Mouse (Mus musculus) limb, embryonic 11.5 days (tissue): ENCODE measurements around the gene Upk3bl. TPM values are rescaled to one million over a fixed set of nuclear protein-coding genes. Genes with fewer than 3 reads are reported as not detected.
A peak's percentile ranks its signal among the peaks of the same experiment; 100 is the strongest.

ENCODE experiments used
- ATAC-seq: fragments of 200-750 bp; cut with Nextera tagmentation; 2 replicates; pipeline ENCODE4 v1.8.0; 2017; ENCODE audit warnings: low read depth; ENCODE audit not compliant: insufficient number of reproducible peaks, low FRiP score, low TSS enrichment
- DNase-seq: peaks from one replicate; pipeline ENCODE4 v3.0.0-alpha.2; 2015; ENCODE audit warnings: low spot score
- H3K27ac ChIP-seq: fragments of 300-500 bp; sonication (generic); replicated peaks from 2 replicates; pipeline ENCODE4 v1.5.1; 2014; ENCODE audit warnings: low read depth, mild to moderate bottlenecking, low read length
- H3K27me3 ChIP-seq: fragments of 300-500 bp; sonication (generic); 2 replicates; pipeline ENCODE4 v1.6.1; 2014; ENCODE audit warnings: mild to moderate bottlenecking, low read length, mixed read lengths; ENCODE audit not compliant: control insufficient read depth, insufficient read depth
- H3K36me3 ChIP-seq: fragments of 300-500 bp; sonication (generic); 2 replicates; pipeline ENCODE4 v1.6.1; 2014; ENCODE audit warnings: mild to moderate bottlenecking, low read length, moderate library complexity, mixed read lengths; ENCODE audit not compliant: control insufficient read depth, insufficient read depth
- H3K4me1 ChIP-seq: fragments of 300-500 bp; sonication (generic); 2 replicates; pipeline ENCODE4 v1.6.1; 2014; ENCODE audit warnings: low read length, mixed read lengths; ENCODE audit not compliant: control insufficient read depth, insufficient read depth
- H3K4me2 ChIP-seq: fragments of 300-500 bp; sonication (generic); 2 replicates; pipeline ENCODE4 v1.6.1; 2014; ENCODE audit warnings: low read depth, mild to moderate bottlenecking, moderate library complexity; ENCODE audit not compliant: severe bottlenecking
- H3K4me3 ChIP-seq: fragments of 300-500 bp; sonication (generic); 2 replicates; pipeline ENCODE4 v1.5.1; 2014; ENCODE audit warnings: low read depth, low read length
- H3K9ac ChIP-seq: fragments of 300-500 bp; sonication (generic); 2 replicates; pipeline ENCODE4 v1.6.1; 2014; ENCODE audit warnings: mild to moderate bottlenecking, low read length
- H3K9me3 ChIP-seq: fragments of 300-500 bp; sonication (generic); 2 replicates; pipeline ENCODE4 v1.6.1; 2016; ENCODE audit warnings: low read length; ENCODE audit not compliant: control insufficient read depth
- WGBS: fragments of 180-500 bp; shearing (Covaris S2); extraction: QIAGEN DNeasy Blood & Tissue Kit; methylation state at CpG from one replicate; pipeline ENCODE4 v1.1.7; 2014; 5-methylcytosine and 5-hydroxymethylcytosine counted together
- polyA plus RNA-seq: library from polyadenylated mRNA; unstranded; fragments of >200 nt; fragmentation: Nextera tagmentation; extraction: Ambion mirVana; gene quantifications from 2 replicates; pipeline ENCODE4 v1.2.1, GENCODE M21; 2014

The Upk3bl gene
- polyA plus RNA-seq, 1 experiment from 2014 or later, result 4.0 TPM

- no peak overlapping the region for H3K4me3 ChIP-seq
Observed at GRCm38 (mm10) chr5:136073526-136073925, 19.2 kb downstream of the Upk3bl start.

DNA sequence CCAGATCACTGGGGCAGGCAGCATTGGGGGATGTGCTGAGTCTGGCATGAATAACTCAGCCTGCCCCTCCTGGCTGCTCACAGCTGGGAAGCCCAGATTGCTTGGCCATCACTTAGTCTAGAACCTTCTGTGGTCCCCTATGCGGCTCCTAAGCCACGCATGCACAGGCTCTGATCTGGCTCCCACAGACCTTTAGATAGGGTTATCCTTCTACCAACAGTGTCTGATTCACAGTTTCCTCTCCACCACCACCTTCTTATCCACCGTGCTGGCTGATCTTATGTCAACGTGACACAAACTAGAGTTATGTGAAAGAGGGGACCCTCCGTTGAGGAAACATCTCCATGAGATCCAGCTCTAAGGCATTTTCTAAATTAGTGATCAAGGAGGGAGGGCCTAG lies 20.8 kb downstream of the Upk3bl start:
- no peak for ATAC-seq

More at GRCm38 (mm10) chr5:136073526-136073925, 19.2 kb downstream of the Upk3bl start:
- Histone ChIP-seq H3K27ac (no peak overlapping the region), H3K9me3 (no peaks in the 10 kb centered on the region), H3K36me3 (no peaks in the 10 kb centered on the region), H3K4me2 (no peak overlapping the region), H3K4me1 (no peaks in the 10 kb centered on the region), H3K27me3 (no peaks in the 10 kb centered on the region), H3K9ac (no peak overlapping the region)
- DNase-seq (no peak), ATAC-seq (no peak)
- WGBS, result 69% methylated on average over 11 of the region's 11 CpGs

DNA sequence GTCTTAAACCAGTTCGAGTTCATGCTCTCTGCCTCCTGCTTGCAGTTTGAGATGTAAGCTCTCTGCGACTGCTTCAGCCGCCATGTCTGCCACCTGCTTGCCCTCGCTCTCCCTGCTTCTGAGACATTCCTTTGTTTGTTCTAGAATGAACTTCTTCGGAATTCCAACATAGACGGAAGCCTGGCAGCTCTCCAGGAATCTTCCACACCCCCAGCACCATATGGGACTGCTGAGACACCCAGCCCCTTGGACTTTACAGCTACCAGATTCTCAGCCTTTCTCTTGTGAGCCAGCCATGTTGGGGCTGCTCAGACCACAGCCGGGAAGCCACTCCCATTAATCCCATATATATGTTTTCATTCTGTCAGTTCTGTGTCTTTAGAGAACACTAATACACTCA lies 22.0 kb downstream of the Upk3bl start:
- no peaks in the 10 kb centered on the region for H3K36me3 ChIP-seq
- DNase-seq (no peak), ATAC-seq (no peak)
- H3K9me3 ChIP-seq, result no peaks in the 10 kb centered on the region
- no peaks in the 10 kb centered on the region for H3K4me1 ChIP-seq
- H3K27me3 ChIP-seq, result no peaks in the 10 kb centered on the region
- H3K4me3 ChIP-seq, result no peak overlapping the region
- WGBS, result 71% methylated on average over 7 of the region's 7 CpGs
- H3K4me2 ChIP-seq, result no peak overlapping the region
- H3K27ac ChIP-seq, result no peak overlapping the region
- no peak overlapping the region for H3K9ac ChIP-seq

More for the DNA sequence above, 20.8 kb downstream of the Upk3bl start:
- Histone ChIP-seq H3K9me3 (no peaks in the 10 kb centered on the region), H3K27me3 (no peaks in the 10 kb centered on the region), H3K36me3 (no peaks in the 10 kb centered on the region), H3K27ac (no peak overlapping the region), H3K4me2 (no peak overlapping the region), H3K9ac (no peak overlapping the region), H3K4me1 (no peaks in the 10 kb centered on the region), H3K4me3 (no peak overlapping the region)
- DNase-seq, result no peak
- WGBS, result 93% methylated on average over 5 of the region's 5 CpGs

GRCm38 (mm10) chr5:136077001-136077550 lies 22.8 kb downstream of the Upk3bl start:
- H3K27ac ChIP-seq, result no peak overlapping the region
- no peak for ATAC-seq
- no peak overlapping the region for H3K4me3 ChIP-seq
- H3K4me1 ChIP-seq, result no peaks in the 10 kb centered on the region
- H3K9ac ChIP-seq, result no peak overlapping the region
- H3K36me3 ChIP-seq, result no peaks in the 10 kb centered on the region
- no peaks in the 10 kb centered on the region for H3K27me3 ChIP-seq
- no peaks in the 10 kb centered on the region for H3K9me3 ChIP-seq
- DNase-seq, result no peak
- H3K4me2 ChIP-seq, result no peak overlapping the region
- WGBS, result 91% methylated on average over 9 of the region's 9 CpGs

GRCm38 (mm10) chr5:136078136-136078535 lies 23.8 kb downstream of the Upk3bl start:
- no peak overlapping the region for H3K27ac ChIP-seq
- no peak overlapping the region for H3K4me3 ChIP-seq
- no peaks in the 10 kb centered on the region for H3K27me3 ChIP-seq
- H3K36me3 ChIP-seq, result no peaks in the 10 kb centered on the region
- H3K4me1 ChIP-seq, result no peaks in the 10 kb centered on the region
- no peak overlapping the region for H3K4me2 ChIP-seq
- ATAC-seq (no peak), DNase-seq (no peak)
- H3K9me3 ChIP-seq, result no peaks in the 10 kb centered on the region
- H3K9ac ChIP-seq, result no peak overlapping the region
- WGBS, result 87% methylated on average over 5 of the region's 5 CpGs

- ATAC-seq (no peak), DNase-seq (no peak)
- peaks cover 10% of the 10 kb centered on the region for H3K4me1 ChIP-seq
- H3K27ac ChIP-seq, result no peak overlapping the region
- H3K9ac ChIP-seq, result no peak overlapping the region
- H3K9me3 ChIP-seq, result no peaks in the 10 kb centered on the region
- H3K27me3 ChIP-seq, result peaks cover 11% of the 10 kb centered on the region
- no peaks in the 10 kb centered on the region for H3K36me3 ChIP-seq
- WGBS, result 79% methylated on average over 4 of the region's 4 CpGs
- H3K4me2 ChIP-seq, result no peak overlapping the region
- H3K4me3 ChIP-seq, result no peak overlapping the region
Observed at GRCm38 (mm10) chr5:136082345-136082744, 28.1 kb downstream of the Upk3bl start.

DNA sequence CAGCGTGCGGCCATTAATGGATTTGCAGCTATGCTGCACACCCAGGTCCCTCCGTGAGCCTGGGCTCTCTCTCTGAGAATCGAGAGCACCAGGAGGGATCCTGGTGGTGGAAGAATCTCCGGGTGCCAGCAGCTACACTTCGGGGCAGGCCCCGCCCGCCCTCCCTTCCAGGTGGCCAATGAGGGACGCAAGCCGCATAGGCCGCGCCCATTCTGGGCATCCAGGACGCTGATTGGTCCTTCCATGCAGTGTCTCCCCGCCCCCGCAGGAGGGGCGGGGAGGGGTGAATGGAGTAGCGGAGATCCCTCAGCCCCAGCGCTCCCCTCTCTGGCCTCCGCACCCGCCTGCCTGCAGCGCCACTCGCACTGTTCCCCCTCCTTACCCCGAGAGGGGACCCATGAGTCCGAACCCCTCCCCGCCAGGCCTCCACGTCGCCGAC lies 29.4 kb downstream of the Upk3bl start, which contains the start of gene Rasa4:
Rasa4 (plus strand) TSS at position 248 of the 439 bp plus-strand sequence.
- Histone ChIP-seq H3K4me2 (peak within 1 kb of the TSS; percentile 53), H3K4me3 (peak within 1 kb of the TSS; percentile 31), H3K9ac (no peak within 1 kb of the TSS; the same call in 1 of the 2 replicates), H3K4me1 (peaks cover 10% of the 10 kb centered on the region), H3K27ac (no peak within 1 kb of the TSS), H3K9me3 (no peaks in the 10 kb centered on the region), H3K27me3 (peaks cover 11% of the 10 kb centered on the region), H3K36me3 (no peaks in the 10 kb centered on the region)
- DNase-seq, result peak; percentile 92
- WGBS, result under 1% methylated on average over 27 of the region's 28 CpGs
- ATAC-seq, result peak; percentile 95

DNA sequence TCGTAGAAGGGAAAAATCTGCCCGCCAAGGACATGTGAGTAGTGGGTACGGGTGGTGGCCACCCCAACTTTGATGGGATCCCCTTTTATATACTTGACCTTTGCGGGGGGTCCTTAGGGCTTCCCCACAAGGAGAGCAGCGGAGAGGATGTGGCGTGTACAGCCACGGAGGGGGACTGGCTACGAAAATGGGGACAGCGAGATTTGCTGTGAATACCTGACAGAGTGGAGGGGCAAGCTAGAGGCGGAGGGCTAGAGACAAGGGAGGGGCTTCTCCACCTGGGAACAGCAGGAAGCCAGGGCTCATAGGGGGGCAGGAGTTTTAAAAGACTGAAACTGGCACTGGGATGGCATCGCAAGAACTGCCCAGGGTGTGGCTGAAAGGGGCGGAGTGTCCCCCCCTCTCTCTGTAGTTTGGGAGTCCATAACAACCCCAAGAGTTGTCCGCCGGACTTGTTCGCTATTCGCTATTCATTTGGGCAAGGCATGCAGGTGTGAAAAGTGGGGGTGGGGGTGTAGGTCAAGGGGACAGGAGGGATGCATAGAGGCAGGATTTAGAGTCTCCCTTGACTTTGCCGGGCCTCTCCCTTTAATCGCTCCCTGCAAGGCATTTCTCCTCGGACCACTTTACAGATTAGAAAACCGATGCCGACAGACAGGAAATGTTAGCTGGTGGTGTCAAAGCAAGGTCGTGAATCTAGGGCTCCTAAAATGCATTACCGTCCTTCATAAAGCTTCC lies 30.0 kb downstream of the Upk3bl start:
- Histone ChIP-seq H3K4me1 (peaks cover 10% of the 10 kb centered on the region), H3K36me3 (no peaks in the 10 kb centered on the region), H3K9ac (no peak overlapping the region; the same call in 1 of the 2 replicates), H3K4me2 (peak overlapping the region; percentile 53), H3K9me3 (no peaks in the 10 kb centered on the region), H3K4me3 (peak overlapping the region; percentile 31), H3K27me3 (peaks cover 13% of the 10 kb centered on the region), H3K27ac (no peak overlapping the region)
- ATAC-seq (peak; percentile 41; the same call in 1 of the 2 replicates), DNase-seq (no peak)
- WGBS, result under 1% methylated on average over 23 of the region's 23 CpGs
